Mouse (Mus musculus): ENCODE data around the gene Kcnh1.

DNA sequence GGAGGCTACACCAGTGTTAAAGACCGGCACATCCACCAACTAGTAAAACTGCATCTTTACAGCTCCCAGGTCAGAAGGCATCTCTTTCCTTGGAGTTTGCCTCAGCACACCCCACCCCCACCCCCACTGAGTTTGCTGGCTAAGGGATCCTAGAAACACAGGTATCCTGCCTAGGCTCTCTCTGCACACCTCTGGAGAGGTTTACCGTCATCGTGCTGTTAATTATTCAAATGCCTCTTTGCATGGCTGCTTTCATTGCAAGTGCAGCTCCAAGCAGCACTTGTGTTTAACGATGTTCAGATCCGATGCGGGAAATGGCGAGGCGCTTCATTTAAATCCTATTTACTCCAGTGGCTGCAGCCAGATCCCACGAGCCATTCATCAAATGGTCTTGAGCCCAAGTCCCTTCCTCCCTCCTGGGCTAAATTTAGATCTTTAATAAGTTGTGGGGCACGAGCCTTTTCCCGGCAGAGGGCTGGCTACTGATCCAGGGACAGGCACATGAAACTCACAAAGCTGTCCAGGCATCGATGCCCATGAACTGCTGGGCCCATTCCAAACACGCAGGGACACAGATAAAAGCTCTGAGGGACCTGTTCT lies 330.4 kb downstream of the Kcnh1 start:
- no peak for TF ChIP-seq CTCF (IDR thresholded peaks at IDR 0.05; ENCODE audit: low read depth)
- TF ChIP-seq EP300 (IDR thresholded peaks at IDR 0.05; ENCODE audit: low read depth), result no peak

All from liver, postnatal 0 days (tissue).